Mouse (Mus musculus) heart, embryonic 11.5 days (tissue): Measurements from ENCODE around the gene Krt17. TPM values are rescaled to one million over a fixed set of nuclear protein-coding genes. Genes with fewer than 3 reads are reported as not detected.
"Not testable (repeated sequence)": the region's sequence is repeated elsewhere in the genome, so short reads cannot be mapped to it uniquely, and the experiment has no call there.

ENCODE experiments used
- ATAC-seq: fragments of 200-750 bp; cut with Nextera tagmentation; replicated peaks from 2 replicates; pipeline ENCODE4 v1.8.0; 2017; ENCODE audit warnings: moderate library complexity; ENCODE audit not compliant: insufficient number of reproducible peaks, low FRiP score, low TSS enrichment
- H3K27ac ChIP-seq: fragments of 300-500 bp; sonication (generic); 2 replicates; pipeline ENCODE4 v1.5.1; 2014; ENCODE audit warnings: mild to moderate bottlenecking, low read depth, low read length
- H3K27me3 ChIP-seq: fragments of 300-500 bp; sonication (generic); 2 replicates; pipeline ENCODE4 v1.6.1; 2014; ENCODE audit warnings: mild to moderate bottlenecking, low read length, mixed read lengths; ENCODE audit not compliant: control insufficient read depth, insufficient read depth
- H3K36me3 ChIP-seq: fragments of 300-500 bp; sonication (generic); 2 replicates; pipeline ENCODE4 v1.6.1; 2014; ENCODE audit warnings: mild to moderate bottlenecking, low read length, moderate library complexity, mixed read lengths; ENCODE audit not compliant: control insufficient read depth, insufficient read depth
- H3K4me1 ChIP-seq: fragments of 300-500 bp; sonication (generic); 2 replicates; pipeline ENCODE4 v1.6.1; 2014; ENCODE audit warnings: low read length; ENCODE audit not compliant: control insufficient read depth, insufficient read depth
- H3K4me2 ChIP-seq: fragments of 300-500 bp; sonication (generic); 2 replicates; pipeline ENCODE4 v1.6.1; 2014; ENCODE audit warnings: mild to moderate bottlenecking, moderate library complexity
- H3K4me3 ChIP-seq: fragments of 300-500 bp; sonication (generic); 2 replicates; pipeline ENCODE4 v1.5.1; 2014; ENCODE audit warnings: low read depth, low read length
- H3K9ac ChIP-seq: fragments of 300-500 bp; sonication (generic); 2 replicates; pipeline ENCODE4 v1.6.1; 2014; ENCODE audit warnings: mild to moderate bottlenecking, low read depth, low read length, moderate library complexity
- H3K9me3 ChIP-seq: fragments of 300-500 bp; sonication (generic); replicated peaks from 2 replicates; pipeline ENCODE4 v1.6.1; 2016; ENCODE audit warnings: low read length; ENCODE audit not compliant: control insufficient read depth
- WGBS: fragments of 180-500 bp; shearing (Covaris S2); extraction: QIAGEN DNeasy Blood & Tissue Kit; methylation state at CpG from one replicate; pipeline ENCODE4 v1.1.7; 2014; ENCODE audit not compliant: insufficient replicate concordance; 5-methylcytosine and 5-hydroxymethylcytosine counted together
- polyA plus RNA-seq: library from polyadenylated mRNA; unstranded; fragments of >200 nt; fragmentation: Nextera tagmentation; extraction: Ambion mirVana; gene quantifications from 2 replicates; pipeline ENCODE4 v1.2.1, GENCODE M21; 2014

Gene Krt17
- 0.14 and 0.82 TPM in 2 replicates for polyA plus RNA-seq

DNA sequence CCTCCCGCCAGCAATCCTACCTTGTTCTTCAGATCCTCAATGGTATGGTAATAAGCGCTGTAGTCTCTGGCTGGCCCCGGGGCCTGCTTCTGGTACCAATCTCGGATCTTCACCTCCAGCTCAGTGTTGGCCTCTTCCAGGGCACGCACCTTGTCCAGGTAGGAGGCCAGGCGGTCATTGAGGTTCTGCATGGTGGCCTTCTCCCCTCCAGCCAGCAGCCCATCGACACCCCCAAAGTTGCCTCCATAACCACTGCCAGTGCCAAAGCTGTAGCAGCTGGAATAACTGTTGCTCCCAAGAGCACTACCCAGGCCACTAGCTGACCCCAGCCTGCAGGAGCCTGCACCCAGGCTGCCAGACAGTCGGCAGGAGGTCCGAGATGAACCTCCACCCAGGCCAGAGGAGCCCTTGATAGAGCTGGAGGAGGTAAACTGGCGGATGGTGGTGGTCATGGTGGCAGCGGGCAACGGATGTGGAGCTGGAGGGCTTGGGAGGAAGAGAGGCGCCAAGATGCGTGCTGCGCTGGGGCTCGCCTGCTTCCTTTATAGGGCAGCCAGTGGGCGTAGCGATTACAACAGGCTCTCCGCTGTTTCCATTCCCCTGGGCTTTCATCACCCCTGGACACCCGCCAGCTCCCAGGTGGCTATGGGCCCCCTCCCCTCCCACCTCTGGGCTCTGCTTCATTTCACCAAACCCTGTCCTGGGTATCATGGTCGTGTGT lies at the start of gene Krt17:
Gene Krt17 (minus strand): TSS at position 516 of the 721 bp plus-strand sequence.
- no peak within 1 kb of the TSS; the same call in 1 of the 2 replicates for H3K9ac ChIP-seq
- H3K27me3 ChIP-seq, result peaks cover 2% of the 10 kb centered on the region; the same call in 1 of the 2 replicates
- no peaks in the 10 kb centered on the region for H3K9me3 ChIP-seq
- no peaks in the 10 kb centered on the region for H3K36me3 ChIP-seq
- H3K4me3 ChIP-seq, result no peak within 1 kb of the TSS
- no peak for ATAC-seq
- H3K4me1 ChIP-seq, result no peaks in the 10 kb centered on the region
- WGBS, result 61% methylated on average over 21 of the region's 21 CpGs
- H3K4me2 ChIP-seq, result no peak within 1 kb of the TSS
- H3K27ac ChIP-seq, result no peak within 1 kb of the TSS

DNA sequence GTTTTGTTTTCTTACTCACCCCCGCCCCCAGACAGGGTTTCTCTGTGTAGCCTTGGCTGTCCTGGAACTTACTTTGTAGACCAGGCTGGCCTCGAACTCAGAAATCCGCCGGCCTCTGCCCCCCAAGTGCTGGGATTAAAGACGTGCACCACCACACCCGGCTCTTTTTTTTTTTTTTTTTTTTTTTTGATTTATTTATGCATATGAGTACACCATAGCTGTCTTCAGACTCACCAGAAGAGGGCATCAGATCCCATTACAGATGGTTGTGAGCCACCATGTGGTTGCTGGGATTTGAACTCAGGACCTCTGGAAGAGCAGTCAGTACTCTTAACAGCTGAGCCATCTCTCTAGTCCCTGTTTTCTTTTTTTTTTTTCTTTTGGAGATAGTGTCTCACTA lies 47.8 kb upstream of the Krt17 start:
- not testable (repeated sequence) for H3K36me3 ChIP-seq, H3K9me3 ChIP-seq, ATAC-seq, H3K4me2 ChIP-seq, H3K4me1 ChIP-seq, H3K27me3 ChIP-seq, H3K27ac ChIP-seq, H3K9ac ChIP-seq, H3K4me3 ChIP-seq
- 79% methylated on average over 6 of the region's 6 CpGs for WGBS

DNA sequence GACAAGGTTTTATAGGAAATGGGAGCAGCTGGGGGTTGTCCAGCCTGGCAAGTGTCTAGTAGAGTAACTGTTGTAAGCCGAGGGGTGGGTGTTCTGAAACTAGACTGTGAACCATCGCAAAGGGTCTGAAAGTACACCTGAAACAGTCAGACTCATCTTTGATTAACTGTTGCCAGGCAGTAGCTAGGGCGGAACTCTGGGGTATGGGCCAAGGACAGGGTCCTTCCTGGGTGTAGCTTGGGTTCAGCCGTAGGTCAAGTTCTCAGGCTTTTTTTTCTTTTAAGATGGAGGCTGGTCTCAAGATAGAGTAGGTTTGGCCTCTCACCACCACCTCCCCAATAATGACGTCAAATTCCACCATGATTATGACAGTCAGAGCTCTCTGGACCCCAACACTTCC lies 47.1 kb upstream of the Krt17 start:
- H3K4me3 ChIP-seq, result no peak overlapping the region
- no peaks in the 10 kb centered on the region for H3K27me3 ChIP-seq
- ATAC-seq, result no peak
- H3K9ac ChIP-seq, result no peak overlapping the region
- WGBS, result 83% methylated on average over 5 of the region's 5 CpGs
- H3K36me3 ChIP-seq, result no peaks in the 10 kb centered on the region
- no peak overlapping the region for H3K27ac ChIP-seq
- H3K4me2 ChIP-seq, result no peak overlapping the region
- no peaks in the 10 kb centered on the region for H3K9me3 ChIP-seq
- peaks cover 2% of the 10 kb centered on the region; the same call in 1 of the 2 replicates for H3K4me1 ChIP-seq

DNA sequence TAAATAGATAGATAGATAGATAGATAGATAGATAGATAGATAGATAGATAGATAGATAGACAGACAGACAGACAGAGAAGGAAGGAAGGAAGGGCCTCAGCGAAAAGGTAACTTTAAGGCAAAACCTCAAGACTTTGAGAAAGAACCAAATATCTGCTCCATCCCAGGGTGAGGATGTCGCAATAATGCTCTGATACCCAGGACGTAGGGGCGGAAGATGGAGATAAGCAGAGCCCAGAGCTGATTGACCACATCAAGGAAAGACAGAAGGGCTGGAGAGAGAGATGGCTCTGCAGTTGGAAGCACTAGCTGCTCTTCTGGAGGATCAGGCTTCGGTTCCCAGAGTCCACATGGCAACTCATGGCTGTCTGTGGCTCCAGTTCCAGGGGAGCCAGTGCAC lies 40.5 kb upstream of the Krt17 start:
- Histone ChIP-seq H3K9me3 (no peaks in the 10 kb centered on the region), H3K27ac (no peak overlapping the region), H3K36me3 (no peaks in the 10 kb centered on the region), H3K9ac (no peak overlapping the region), H3K27me3 (no peaks in the 10 kb centered on the region; the same call in none of the 2 replicates), H3K4me1 (no peaks in the 10 kb centered on the region), H3K4me2 (no peak overlapping the region), H3K4me3 (no peak overlapping the region)
- 72% methylated on average over 5 of the region's 5 CpGs for WGBS
- ATAC-seq, result no peak

DNA sequence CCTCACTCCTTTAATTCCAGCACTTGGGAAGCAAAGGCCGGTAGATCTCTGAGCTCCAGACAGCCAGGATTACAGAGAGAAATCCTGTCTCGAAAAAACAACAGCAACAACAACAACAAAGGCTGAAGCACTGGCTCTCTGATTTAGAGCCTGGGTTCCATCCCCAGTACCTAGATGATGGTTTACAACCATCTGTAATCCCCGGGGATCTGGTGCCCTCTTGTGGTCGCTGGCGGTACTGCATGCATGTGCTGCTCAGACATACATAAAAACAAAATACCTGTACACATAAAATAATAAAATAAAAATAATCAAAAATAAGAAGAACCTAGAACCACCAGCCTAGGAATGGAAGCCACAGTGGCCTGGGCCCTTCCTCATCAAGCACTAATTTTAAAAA lies 39.5 kb upstream of the Krt17 start:
- Histone ChIP-seq H3K4me2 (no peak overlapping the region), H3K9ac (no peak overlapping the region), H3K9me3 (no peaks in the 10 kb centered on the region), H3K27me3 (peaks cover 3% of the 10 kb centered on the region), H3K27ac (no peak overlapping the region), H3K4me1 (no peaks in the 10 kb centered on the region), H3K36me3 (no peaks in the 10 kb centered on the region), H3K4me3 (no peak overlapping the region)
- 10% methylated on average over 5 of the region's 5 CpGs for WGBS
- ATAC-seq, result no peak

DNA sequence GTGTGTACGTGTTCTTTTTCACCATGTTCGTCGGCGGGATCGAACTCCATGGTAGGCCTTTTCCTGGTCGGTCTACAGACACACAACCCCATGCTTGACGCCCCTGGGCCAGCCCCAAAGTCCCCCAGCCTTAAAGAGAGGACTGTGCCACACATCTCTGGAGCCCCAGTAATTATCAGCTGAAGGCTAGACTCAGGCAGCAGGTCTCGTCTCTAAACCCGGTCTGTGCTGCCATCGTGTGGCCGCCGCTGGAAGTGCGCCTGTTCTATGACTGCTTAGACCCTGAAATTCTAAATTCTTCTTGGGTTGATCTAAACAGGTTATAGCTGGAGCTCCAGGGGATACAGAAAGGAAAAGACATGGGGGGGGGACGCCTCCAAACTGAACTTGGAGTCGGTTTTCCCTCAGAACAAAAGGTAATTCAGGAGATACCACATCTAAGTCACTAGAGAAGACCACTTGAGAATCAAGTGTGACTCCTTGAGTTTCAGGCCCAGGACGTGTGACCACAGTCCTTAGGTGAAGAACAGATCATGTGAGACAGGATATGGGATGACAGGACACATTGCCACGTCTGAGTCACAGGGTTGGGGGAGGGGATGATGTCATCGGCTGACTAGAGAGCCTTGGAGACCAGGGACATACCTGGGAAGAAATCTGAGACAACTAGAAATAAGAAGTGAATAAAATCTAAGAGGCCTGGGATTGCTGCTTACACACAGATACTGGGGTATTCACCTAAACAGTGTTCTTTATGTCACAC lies 37.6 kb upstream of the Krt17 start:
- 15% methylated on average over 18 of the region's 18 CpGs for WGBS

DNA sequence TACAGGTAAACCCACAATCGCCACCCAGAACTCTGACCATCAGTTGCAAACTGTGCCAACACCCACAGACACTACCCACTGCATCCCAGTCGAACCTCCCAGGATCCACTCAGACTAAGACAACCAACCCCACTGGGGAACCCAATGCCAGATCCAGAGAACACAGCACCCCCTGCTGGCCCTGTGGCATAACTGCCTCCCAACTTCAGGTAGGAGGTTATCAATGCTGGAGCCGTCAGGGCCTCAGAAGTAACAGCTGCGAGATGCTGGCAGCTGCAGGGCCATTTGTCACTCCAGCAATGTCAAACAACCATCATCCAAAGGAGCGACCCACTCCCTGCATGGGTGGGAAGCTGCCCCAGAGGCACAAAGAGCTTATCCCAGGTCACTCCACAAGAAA lies 37.0 kb upstream of the Krt17 start:
- H3K4me1 ChIP-seq, result no peaks in the 10 kb centered on the region
- no peak overlapping the region for H3K27ac ChIP-seq
- H3K36me3 ChIP-seq, result no peaks in the 10 kb centered on the region
- no peak for ATAC-seq
- H3K4me2 ChIP-seq, result peak overlapping the region; percentile 42
- H3K9me3 ChIP-seq, result no peaks in the 10 kb centered on the region
- H3K4me3 ChIP-seq, result no peak overlapping the region
- H3K27me3 ChIP-seq, result peaks cover 3% of the 10 kb centered on the region
- H3K9ac ChIP-seq, result no peak overlapping the region
- 21% methylated on average over 5 of the region's 5 CpGs for WGBS

More for the DNA sequence above, 37.6 kb upstream of the Krt17 start:
- Histone ChIP-seq H3K4me3 (no peak overlapping the region), H3K4me2 (peak overlapping the region; percentile 42), H3K9me3 (no peaks in the 10 kb centered on the region), H3K9ac (no peak overlapping the region), H3K36me3 (no peaks in the 10 kb centered on the region), H3K4me1 (no peaks in the 10 kb centered on the region), H3K27ac (no peak overlapping the region), H3K27me3 (peaks cover 3% of the 10 kb centered on the region)
- no peak for ATAC-seq

DNA sequence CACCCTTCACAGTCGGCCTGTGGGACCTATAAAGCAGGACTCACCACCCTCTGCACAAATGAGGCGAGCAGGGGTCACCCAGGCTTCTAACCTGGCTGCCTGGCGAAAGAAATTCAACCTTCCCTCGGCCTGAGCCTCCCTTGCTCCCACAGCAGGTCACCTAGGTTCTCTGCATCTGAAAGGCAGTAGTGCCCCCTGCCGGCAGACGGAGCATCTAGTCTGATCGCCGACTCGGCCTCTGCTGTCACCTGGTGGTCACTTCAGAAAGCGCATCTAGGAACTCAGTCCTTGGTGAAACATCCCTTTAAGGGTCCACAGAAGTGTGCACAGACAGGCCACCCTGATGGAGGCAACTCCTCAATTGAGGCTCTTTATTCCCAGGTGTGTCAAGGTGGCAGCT lies 34.5 kb upstream of the Krt17 start:
- Histone ChIP-seq H3K27me3 (peaks cover 3% of the 10 kb centered on the region), H3K9me3 (no peaks in the 10 kb centered on the region), H3K36me3 (no peaks in the 10 kb centered on the region), H3K4me1 (peaks cover 3% of the 10 kb centered on the region; the same call in 1 of the 2 replicates), H3K27ac (no peak overlapping the region), H3K4me2 (no peak overlapping the region), H3K4me3 (no peak overlapping the region), H3K9ac (no peak overlapping the region)
- WGBS, result 6% methylated on average over 10 of the region's 10 CpGs
- ATAC-seq, result no peak
